Mouse (Mus musculus) heart, postnatal 36 days (tissue): ENCODE data around the gene Chd2. TPM values are rescaled to one million over a fixed set of nuclear protein-coding genes. Genes with fewer than 3 reads are reported as not detected.

ENCODE experiments used
- DNase-seq, 2 experiments: peaks; one replicate each; pipeline ENCODE4 v3.0.0; 2021 to 2022
- intact Hi-C: fragments of 180-260 bp; cut with DNase I; formaldehyde crosslinking; loops from one replicate; pipeline ENCODE4 v1.15.1; 2025
- total RNA-seq, 2 experiments: library from RNA; stranded (reverse); gene quantifications; 2 replicates each; pipeline ENCODE4 v1.2.3; 2021

The Chd2 gene
- total RNA-seq, 2 experiments from 2014 or later = 49.0 to 52.1 TPM

GRCm38 (mm10) chr7:73391518-73392321, 149.9 kb downstream of the Chd2 start:
- intact Hi-C loops = loop anchor here (1.0 kb wide), 1 partner anchor 16 kb away; the partner anchor contains the start of gene Rgma
- peak; percentile 55 to 61 for DNase-seq

- peak; percentile 88 to 90 for DNase-seq
- intact Hi-C loops = loop anchor here (1.0 kb wide), 1 partner anchor 16 kb away; the partner anchor contains the start of gene Rgma
Observed at GRCm38 (mm10) chr7:73391002-73391517, 150.6 kb downstream of the Chd2 start.

- DNase-seq = no peak
- intact Hi-C loops = loop anchor here (1.0 kb wide), 1 partner anchor 15 kb away; the partner anchor contains the start of gene Rgma
Observed at GRCm38 (mm10) chr7:73390426-73391001, 151.1 kb downstream of the Chd2 start.

GRCm38 (mm10) chr7:73389871-73390294, 151.7 kb downstream of the Chd2 start:
- no peak for DNase-seq
- intact Hi-C loops = no loop called here

- DNase-seq = no peak
- intact Hi-C loops = no loop called here
Observed at GRCm38 (mm10) chr7:73389419-73389818, 152.2 kb downstream of the Chd2 start.

- intact Hi-C loops = no loop called here
- no peak for DNase-seq
Observed at GRCm38 (mm10) chr7:73388866-73389265, 152.8 kb downstream of the Chd2 start.

GRCm38 (mm10) chr7:73382843-73383242, 158.8 kb downstream of the Chd2 start:
- no peak for DNase-seq
- intact Hi-C loops = no loop called here

- DNase-seq = no peak
Observed at GRCm38 (mm10) chr7:73378034-73378433, 163.6 kb downstream of the Chd2 start.

GRCm38 (mm10) chr7:73377307-73377706, 164.3 kb downstream of the Chd2 start:
- DNase-seq = peak in 1 of 2 experiments; percentile 44
- intact Hi-C loops = loop anchor here (2.0 to 10.0 kb wide), 5 partner anchors 45 to 977 kb away; no protein-coding TSS in a partner anchor

More at GRCm38 (mm10) chr7:73378034-73378433, 163.6 kb downstream of the Chd2 start:
- intact Hi-C loops = loop anchor here (5.0 to 10.0 kb wide), 2 partner anchors 261 to 433 kb away; no protein-coding TSS in a partner anchor

Other genes with a start within 250 kb of the Chd2 start
- 10 to 100 TPM; 52.1 to 87.0 TPM for gene Rgma, start 166.3 kb downstream of the Chd2 start, total RNA-seq
- 100 to 1,000 TPM; 174 to 183 TPM for gene Fam174b, start 198.5 kb upstream of the Chd2 start, total RNA-seq